Mouse (Mus musculus) CH12.LX (cell line): ENCODE measurements at regions not wholly inside any gene's neighbourhood (a gene's known extent, or its start where the extent isn't known, plus 50 kb on each side); places are given as distances from the start of the nearest gene placed in this dataset.

Experiments
- CHD2 ChIP-seq: IDR thresholded peaks from 2 replicates; pipeline ENCODE4 v1.6.1; 2011; ENCODE audit warnings: low read length, improper control_type of control experiment
- CTCF ChIP-seq, 2 experiments: IDR thresholded peaks in 1 of 2; conservative IDR thresholded peaks in 1 of 2; 2 replicates each; pipeline ENCODE4 v1.5.1; 2011 to 2012; ENCODE audit warnings: low read depth in 2 of 2, low read length in 2 of 2, improper control_type of control experiment in 1 of 2, inconsistent platforms in 1 of 2, mild to moderate bottlenecking in 1 of 2, moderate library complexity in 1 of 2
- EP300 ChIP-seq: IDR thresholded peaks from 2 replicates; pipeline ENCODE4 v1.6.1; 2011; ENCODE audit warnings: low read length, improper control_type of control experiment
- ETS1 ChIP-seq: conservative IDR thresholded peaks from 2 replicates; pipeline ENCODE4 v1.6.1; 2012; ENCODE audit warnings: low read depth, mild to moderate bottlenecking, inconsistent platforms, low read length, improper control_type of control experiment, moderate library complexity
- HCFC1 ChIP-seq: IDR thresholded peaks from 2 replicates; pipeline ENCODE4 v1.6.1; 2012; ENCODE audit warnings: low read depth, mild to moderate bottlenecking, inconsistent platforms, low read length, improper control_type of control experiment
- MAFK ChIP-seq: IDR thresholded peaks from 2 replicates; pipeline ENCODE4 v1.6.1; 2011; ENCODE audit warnings: low read length, improper control_type of control experiment; ENCODE audit not compliant: insufficient replicate concordance
- MAX ChIP-seq: IDR thresholded peaks from 2 replicates; pipeline ENCODE4 v1.6.1; 2011; ENCODE audit warnings: low read length, improper control_type of control experiment
- NRF1 ChIP-seq: IDR thresholded peaks from 2 replicates; pipeline ENCODE4 v1.6.1; 2014; ENCODE audit warnings: low read depth, mild to moderate bottlenecking, inconsistent platforms, low read length, improper control_type of control experiment, moderate library complexity
- PAX5 ChIP-seq: IDR thresholded peaks from 2 replicates; pipeline ENCODE4 v1.6.1; 2012; ENCODE audit warnings: low read length, inconsistent platforms, mixed read lengths
- POLR2A ChIP-seq: IDR thresholded peaks from 2 replicates; pipeline ENCODE4 v1.6.1; 2011; ENCODE audit warnings: low read depth, mild to moderate bottlenecking, improper control_type of control experiment, low read length
- POLR2AphosphoS2 ChIP-seq: IDR thresholded peaks from 2 replicates; pipeline ENCODE4 v1.6.1; 2011; ENCODE audit warnings: low read depth, low read length, improper control_type of control experiment
- RCOR1 ChIP-seq: conservative IDR thresholded peaks from 2 replicates; pipeline ENCODE4 v1.6.1; 2012; ENCODE audit warnings: low read depth, mild to moderate bottlenecking, inconsistent platforms, low read length, improper control_type of control experiment
- SMC3 ChIP-seq: IDR thresholded peaks from 2 replicates; pipeline ENCODE4 v1.6.1; 2011; ENCODE audit warnings: low read depth, low read length, improper control_type of control experiment
- ZNF384 ChIP-seq: IDR thresholded peaks from 2 replicates; pipeline ENCODE4 v1.6.1; 2012; ENCODE audit warnings: low read depth, low read length, improper control_type of control experiment, inconsistent platforms

DNA sequence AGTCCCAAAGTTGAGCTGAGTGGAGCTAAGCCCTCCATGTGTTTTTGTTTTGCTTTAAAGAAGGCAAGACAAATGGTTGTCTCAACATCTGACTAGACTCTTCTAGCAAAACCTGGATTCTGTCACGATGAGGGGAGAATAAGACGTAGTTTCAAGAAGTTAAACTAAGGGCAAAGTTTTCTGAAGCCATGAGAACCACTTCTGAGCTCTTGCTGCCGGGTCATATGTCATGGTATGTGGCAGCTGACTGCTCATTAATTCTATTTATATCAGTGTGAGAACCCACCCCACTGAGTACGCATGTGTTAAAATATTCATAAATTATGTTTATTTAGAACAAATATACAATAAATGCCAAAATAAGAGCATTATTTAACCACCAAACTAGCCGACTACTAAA lies 58.4 kb upstream of the Etaa1 start:
- TF ChIP-seq MAX: no peak
- TF ChIP-seq POLR2AphosphoS2: no peak
- TF ChIP-seq POLR2A: no peak
- no peak for TF ChIP-seq CTCF (conservative IDR thresholded peaks at IDR 0.05 in 1 of 2, IDR thresholded peaks at IDR 0.05 in 1 of 2; ENCODE audit: low read depth in 2 of 2, low read length in 2 of 2)
- TF ChIP-seq PAX5: no peak
- no peak for TF ChIP-seq ZNF384
- TF ChIP-seq RCOR1: no peak
- no peak for TF ChIP-seq ETS1
- no peak for TF ChIP-seq CHD2
- TF ChIP-seq EP300: no peak
- no peak for TF ChIP-seq SMC3
- TF ChIP-seq HCFC1: no peak
- TF ChIP-seq MAFK: no peak
- TF ChIP-seq NRF1: no peak
